Mouse (Mus musculus): ENCODE measurements around the gene Plin2.
"Not testable (repeated sequence)": the region's sequence is repeated elsewhere in the genome, so short reads cannot be mapped to it uniquely, and the experiment has no call there.

- TF ChIP-seq POLR2A (IDR thresholded peaks at IDR 0.05; ENCODE audit: borderline replicate concordance, extremely low read depth, low read depth, low read length); CTCF (IDR thresholded peaks at IDR 0.05; ENCODE audit: insufficient read depth, low read length): not testable (repeated sequence)
Measured at GRCm38 (mm10) chr4:86632556-86632955, 37.3 kb downstream of the Plin2 start.
